Mouse (Mus musculus) stomach, embryonic 14.5 days (tissue): ENCODE measurements around the gene Csmd2. TPM values are rescaled to one million over a fixed set of nuclear protein-coding genes. Genes with fewer than 3 reads are reported as not detected.

ENCODE experiments used
- ATAC-seq: fragments of 200-750 bp; cut with Nextera tagmentation; 2 replicates; pipeline ENCODE4 v1.8.0; 2017; ENCODE audit warnings: low read depth, moderate TSS enrichment; ENCODE audit not compliant: insufficient number of reproducible peaks, insufficient read depth, low FRiP score
- H3K27ac ChIP-seq: fragments of 300-500 bp; sonication (generic); 2 replicates; pipeline ENCODE4 v1.5.1; 2014; ENCODE audit warnings: mild to moderate bottlenecking, low read length, moderate library complexity, mixed read lengths
- H3K27me3 ChIP-seq: fragments of 300-500 bp; sonication (generic); 2 replicates; pipeline ENCODE4 v1.6.1; 2014; ENCODE audit warnings: low read length, control low read depth, mixed read lengths; ENCODE audit not compliant: control insufficient read depth, insufficient read depth
- H3K36me3 ChIP-seq: fragments of 300-500 bp; sonication (generic); 2 replicates; pipeline ENCODE4 v1.6.1; 2014; ENCODE audit warnings: mild to moderate bottlenecking, control low read depth, low read length, moderate library complexity, mixed read lengths; ENCODE audit not compliant: control insufficient read depth, insufficient read depth
- H3K4me1 ChIP-seq: fragments of 300-500 bp; sonication (generic); 2 replicates; pipeline ENCODE4 v1.6.1; 2014; ENCODE audit warnings: low read length, control low read depth, mixed read lengths; ENCODE audit not compliant: control insufficient read depth, insufficient read depth
- H3K4me2 ChIP-seq: fragments of 300-500 bp; sonication (generic); replicated peaks from 2 replicates; pipeline ENCODE4 v1.6.1; 2014; ENCODE audit warnings: low read depth, low read length, control low read depth
- H3K4me3 ChIP-seq: fragments of 300-500 bp; sonication (generic); 2 replicates; pipeline ENCODE4 v1.5.1; 2014; ENCODE audit warnings: low read depth, low read length, control low read depth
- H3K9ac ChIP-seq: fragments of 300-500 bp; sonication (generic); replicated peaks from 2 replicates; pipeline ENCODE4 v1.6.1; 2014; ENCODE audit warnings: low read depth, mild to moderate bottlenecking, control low read depth, low read length, moderate library complexity, mixed read lengths
- H3K9me3 ChIP-seq: fragments of 300-500 bp; sonication (generic); 2 replicates; pipeline ENCODE4 v1.6.1; 2016; ENCODE audit warnings: low read depth, low read length, control low read depth; ENCODE audit not compliant: control insufficient read depth
- WGBS: fragments of 180-500 bp; shearing (Covaris S2); extraction: QIAGEN DNeasy Blood & Tissue Kit; methylation state at CpG from one replicate; pipeline ENCODE4 v1.1.7; 2014; 5-methylcytosine and 5-hydroxymethylcytosine counted together
- polyA plus RNA-seq: library from polyadenylated mRNA; unstranded; fragments of >200 nt; fragmentation: Nextera tagmentation; extraction: Ambion mirVana; gene quantifications from 2 replicates; pipeline ENCODE4 v1.2.1, GENCODE M21; 2014

Csmd2 gene
- polyA plus RNA-seq, 1 experiment from 2014 or later = 0.36 TPM

- Histone ChIP-seq H3K4me2 (no peak overlapping the region), H3K9ac (no peak overlapping the region), H3K4me3 (no peak overlapping the region), H3K27me3 (no peaks in the 10 kb centered on the region), H3K4me1 (no peaks in the 10 kb centered on the region), H3K36me3 (no peaks in the 10 kb centered on the region), H3K27ac (no peak overlapping the region), H3K9me3 (no peaks in the 10 kb centered on the region)
- 86% methylated on average over 6 of the region's 6 CpGs for WGBS
- ATAC-seq = no peak
These were observed 452.9 kb downstream of the Csmd2 start for GRCm38 (mm10) chr4:128440550-128440949.

GRCm38 (mm10) chr4:128441228-128441627 lies 453.6 kb downstream of the Csmd2 start:
- Histone ChIP-seq H3K27me3 (no peaks in the 10 kb centered on the region), H3K27ac (no peak overlapping the region), H3K4me3 (no peak overlapping the region), H3K4me2 (no peak overlapping the region), H3K9me3 (no peaks in the 10 kb centered on the region), H3K4me1 (no peaks in the 10 kb centered on the region), H3K36me3 (no peaks in the 10 kb centered on the region), H3K9ac (no peak overlapping the region)
- WGBS = 85% methylated on average over 2 of the region's 2 CpGs
- ATAC-seq = no peak

- no peaks in the 10 kb centered on the region for H3K27me3 ChIP-seq
- no peak overlapping the region for H3K27ac ChIP-seq
- no peaks in the 10 kb centered on the region for H3K36me3 ChIP-seq
- H3K9me3 ChIP-seq = no peaks in the 10 kb centered on the region
- no peak overlapping the region for H3K4me2 ChIP-seq
- no peak for ATAC-seq
- no peaks in the 10 kb centered on the region for H3K4me1 ChIP-seq
- no peak overlapping the region for H3K4me3 ChIP-seq
- WGBS = 72% methylated on average over 8 of the region's 8 CpGs
- H3K9ac ChIP-seq = no peak overlapping the region
These were observed 455.1 kb downstream of the Csmd2 start for GRCm38 (mm10) chr4:128442791-128443190.

DNA sequence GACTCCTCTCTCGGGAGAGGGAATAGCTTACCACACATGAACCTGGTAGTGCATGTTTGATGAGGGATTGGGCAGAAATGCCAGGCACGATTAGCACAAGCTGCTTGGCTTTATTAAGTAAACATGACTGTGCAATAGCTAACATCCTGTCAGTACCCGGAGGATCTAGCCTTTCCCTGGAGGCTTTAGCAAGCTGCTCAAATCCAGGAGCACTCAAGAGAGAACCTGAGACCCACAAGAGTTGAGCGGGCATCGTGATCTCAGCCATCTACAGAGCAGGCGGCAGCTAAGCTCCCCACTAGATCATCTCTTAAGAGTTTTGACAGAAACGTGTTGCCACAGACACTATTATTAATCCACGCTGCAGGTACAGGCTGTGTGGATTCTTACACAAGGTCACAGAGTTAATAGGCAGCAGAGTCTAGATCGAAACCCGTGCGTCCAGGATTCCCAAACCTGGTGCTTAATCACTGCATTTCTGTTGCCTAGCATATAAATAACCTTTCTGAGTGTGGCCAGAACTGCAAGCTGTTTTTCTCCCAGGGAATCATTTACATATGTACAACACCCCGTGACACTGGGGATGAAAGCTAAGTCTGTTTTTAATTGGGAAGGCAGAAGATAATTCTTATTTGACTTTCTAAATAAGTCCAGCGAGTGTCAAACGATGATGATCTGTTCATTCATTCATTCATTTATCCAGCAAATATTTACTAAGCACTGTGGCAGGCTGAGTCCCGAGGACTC lies 458.0 kb downstream of the Csmd2 start:
- H3K4me3 ChIP-seq = no peak overlapping the region
- WGBS = 35% methylated on average over 15 of the region's 15 CpGs
- no peaks in the 10 kb centered on the region for H3K9me3 ChIP-seq
- H3K36me3 ChIP-seq = no peaks in the 10 kb centered on the region
- H3K4me1 ChIP-seq = no peaks in the 10 kb centered on the region; the same call in 1 of the 2 replicates
- no peak overlapping the region for H3K4me2 ChIP-seq
- no peak overlapping the region for H3K27ac ChIP-seq
- no peak overlapping the region for H3K9ac ChIP-seq
- no peaks in the 10 kb centered on the region for H3K27me3 ChIP-seq
- ATAC-seq = 0 out of 2 replicates have a peak, but pooled peaks have one; percentile 42

DNA sequence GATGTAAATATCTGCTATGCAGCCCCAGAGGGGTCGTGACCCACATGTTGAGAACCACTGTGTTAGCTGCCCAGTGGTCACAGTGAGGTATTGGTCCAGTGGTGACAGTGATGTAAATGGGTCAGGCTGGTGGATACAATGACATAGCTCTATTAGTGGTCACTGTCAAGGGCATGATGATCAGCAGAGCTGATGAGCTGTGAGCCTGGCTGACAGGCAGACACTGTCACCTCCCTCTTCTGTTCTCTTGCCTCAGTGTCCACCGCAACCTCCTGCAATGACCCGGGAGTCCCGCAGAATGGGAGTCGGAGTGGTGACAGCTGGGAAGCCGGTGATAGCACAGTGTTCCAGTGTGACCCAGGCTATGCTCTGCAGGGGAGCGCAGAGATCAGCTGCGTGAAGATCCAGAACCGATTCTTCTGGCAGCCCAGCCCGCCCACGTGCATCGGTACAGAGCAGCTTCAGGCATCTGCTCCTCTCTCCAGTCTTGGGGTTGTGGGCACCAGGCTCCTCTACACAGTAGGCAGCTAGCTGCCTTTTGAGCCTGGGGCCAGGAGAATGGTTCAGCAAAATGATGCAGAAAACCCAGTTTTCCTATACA lies 461.3 kb downstream of the Csmd2 start:
- Histone ChIP-seq H3K9me3 (no peaks in the 10 kb centered on the region), H3K36me3 (no peaks in the 10 kb centered on the region), H3K27ac (no peak overlapping the region), H3K9ac (no peak overlapping the region), H3K4me3 (no peak overlapping the region), H3K4me2 (no peak overlapping the region), H3K27me3 (no peaks in the 10 kb centered on the region), H3K4me1 (peaks cover 6% of the 10 kb centered on the region; the same call in 1 of the 2 replicates)
- ATAC-seq = no peak
- 89% methylated on average over 12 of the region's 12 CpGs for WGBS

GRCm38 (mm10) chr4:128450137-128450536 lies 462.5 kb downstream of the Csmd2 start:
- no peak for ATAC-seq
- Histone ChIP-seq H3K27me3 (no peaks in the 10 kb centered on the region), H3K36me3 (no peaks in the 10 kb centered on the region), H3K27ac (no peak overlapping the region), H3K9me3 (no peaks in the 10 kb centered on the region), H3K4me1 (peaks cover 6% of the 10 kb centered on the region; the same call in 1 of the 2 replicates), H3K4me3 (no peak overlapping the region), H3K9ac (no peak overlapping the region), H3K4me2 (no peak overlapping the region)
- WGBS = 83% methylated on average over 8 of the region's 8 CpGs

DNA sequence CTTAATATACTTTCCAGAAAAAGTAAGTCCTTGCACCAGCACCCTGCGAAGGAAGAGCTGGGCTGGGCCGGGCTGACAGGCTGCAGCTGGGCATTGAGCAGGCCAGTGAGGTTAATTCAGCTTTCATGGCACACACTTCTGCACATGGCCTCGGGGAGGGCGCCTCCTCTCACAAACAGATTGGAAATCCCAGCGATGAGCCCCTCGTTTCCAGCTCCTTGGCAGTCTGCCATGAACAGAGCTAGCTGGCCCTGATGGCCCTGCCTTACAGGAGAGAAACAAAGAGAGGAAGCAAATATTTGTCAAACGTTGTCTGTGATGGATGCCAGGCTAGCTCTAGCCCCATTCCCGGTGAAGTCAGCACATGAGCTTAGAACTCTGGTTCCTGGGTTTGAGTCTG lies 463.3 kb downstream of the Csmd2 start:
- peak; percentile 81 for ATAC-seq
- H3K27ac ChIP-seq = no peak overlapping the region

GRCm38 (mm10) chr4:128451383-128451794 lies 463.7 kb downstream of the Csmd2 start:
- Histone ChIP-seq H3K27ac (no peak overlapping the region), H3K9ac (no peak overlapping the region), H3K4me3 (no peak overlapping the region), H3K4me1 (peaks cover 6% of the 10 kb centered on the region; the same call in 1 of the 2 replicates), H3K27me3 (no peaks in the 10 kb centered on the region), H3K4me2 (no peak overlapping the region), H3K9me3 (no peaks in the 10 kb centered on the region), H3K36me3 (no peaks in the 10 kb centered on the region)
- no peak for ATAC-seq
- 59% methylated on average over 3 of the region's 3 CpGs for WGBS

More for the DNA sequence above, 463.3 kb downstream of the Csmd2 start:
- Histone ChIP-seq H3K27me3 (no peaks in the 10 kb centered on the region), H3K4me3 (no peak overlapping the region), H3K4me2 (no peak overlapping the region), H3K36me3 (no peaks in the 10 kb centered on the region), H3K9me3 (no peaks in the 10 kb centered on the region), H3K4me1 (peaks cover 6% of the 10 kb centered on the region; the same call in 1 of the 2 replicates), H3K9ac (no peak overlapping the region)
- WGBS = 9% methylated on average over 8 of the region's 8 CpGs
